Mouse (Mus musculus): ENCODE measurements around the gene Ptger1. TPM values are rescaled to one million over a fixed set of nuclear protein-coding genes. Genes with fewer than 3 reads are reported as not detected.

Gene Ptger1
- polyA plus RNA-seq, 2 experiments from 2014 or later: 1.2 TPM

GRCm38 (mm10) chr8:83697374-83698220 is 31.1 kb downstream of the Ptger1 start:
- ATAC-seq: no peak

GRCm38 (mm10) chr8:83698291-83698660 is 31.8 kb downstream of the Ptger1 start:
- ATAC-seq: peak; percentile 81

- peak; percentile 4 for ATAC-seq
Observed at GRCm38 (mm10) chr8:83698661-83699453, 32.4 kb downstream of the Ptger1 start, which contains the start of gene Pkn1. Pkn1 (minus strand) TSS chr8:83699179.

GRCm38 (mm10) chr8:83699566-83699965 is 33.1 kb downstream of the Ptger1 start:
- ATAC-seq: peak; percentile 70

- ATAC-seq: no peak
Observed at GRCm38 (mm10) chr8:83700423-83701085, 34.1 kb downstream of the Ptger1 start.

- ATAC-seq: no peak
Observed at GRCm38 (mm10) chr8:83703426-83703825, 36.9 kb downstream of the Ptger1 start.

- no peak for ATAC-seq
Observed at GRCm38 (mm10) chr8:83706411-83706810, 39.9 kb downstream of the Ptger1 start.

GRCm38 (mm10) chr8:83707554-83707953 is 41.1 kb downstream of the Ptger1 start:
- no peak for ATAC-seq

GRCm38 (mm10) chr8:83714676-83715030 is 48.2 kb downstream of the Ptger1 start:
- no peak for ATAC-seq

- peak; percentile 98 for ATAC-seq
Observed at GRCm38 (mm10) chr8:83715031-83715690, 48.7 kb downstream of the Ptger1 start, which contains the start of gene Ddx39. Ddx39 (plus strand) TSS chr8:83715177.

- no peak for ATAC-seq
Observed at GRCm38 (mm10) chr8:83715771-83716170, 49.3 kb downstream of the Ptger1 start.

- no peak for ATAC-seq
Observed at GRCm38 (mm10) chr8:83716563-83716962, 50.1 kb downstream of the Ptger1 start.

- ATAC-seq: no peak
Observed at GRCm38 (mm10) chr8:83719048-83719447, 52.6 kb downstream of the Ptger1 start.

- ATAC-seq: no peak
Observed at GRCm38 (mm10) chr8:83719693-83720092, 53.2 kb downstream of the Ptger1 start.

GRCm38 (mm10) chr8:83721405-83722025 is 55.0 kb downstream of the Ptger1 start:
- ATAC-seq: no peak

Other genes with a start within 250 kb of the Ptger1 start
- gene Scoc, start 208.3 kb upstream of the Ptger1 start, polyA plus RNA-seq (2017; shearing (Covaris generic)): 10 to 100 TPM; 28.3 to 38.3 TPM
- under 1 TPM in 1 of 2 experiments, not detected in 1; 0.07 TPM for gene Olfr370, start 130.9 kb upstream of the Ptger1 start, polyA plus RNA-seq (2017; shearing (Covaris generic))
- gene Ndufb7, start 100.0 kb upstream of the Ptger1 start, polyA plus RNA-seq (2017; shearing (Covaris generic)): 100 to 1,000 TPM; 277 to 291 TPM
- 100 to 1,000 TPM; 408 to 507 TPM for gene Tecr, start 58.7 kb upstream of the Ptger1 start, polyA plus RNA-seq (2017; shearing (Covaris generic))
- gene Dnajb1, start 58.5 kb upstream of the Ptger1 start, polyA plus RNA-seq (2017; shearing (Covaris generic)): 10 to 100 TPM; 44.9 to 62.3 TPM
- 10 to 100 TPM; 14.8 to 21.9 TPM for gene Gipc1, start 14.0 kb upstream of the Ptger1 start, polyA plus RNA-seq (2017; shearing (Covaris generic))
- 10 to 100 TPM; 21.0 to 25.9 TPM for gene Pkn1, start 32.5 kb downstream of the Ptger1 start, polyA plus RNA-seq (2017; shearing (Covaris generic))
- gene Ddx39, start 48.5 kb downstream of the Ptger1 start, polyA plus RNA-seq (2017; shearing (Covaris generic)): 100 to 1,000 TPM; 153 to 208 TPM
- 100 to 1,000 TPM; 199 to 267 TPM for gene Adgre5, start 74.6 kb downstream of the Ptger1 start, polyA plus RNA-seq (2017; shearing (Covaris generic))
- gene Adgrl1, start 233.4 kb downstream of the Ptger1 start, polyA plus RNA-seq (2017; shearing (Covaris generic)): 10 to 100 TPM in 1 of 2 experiments, 1 to 10 TPM in 1; 8.9 to 11.5 TPM

Measured in CD4-positive, CD25-positive, alpha-beta regulatory T cell, adult 4 months (primary cell).